Mouse (Mus musculus) T-helper 2 cell (primary cell): ENCODE data around the gene Pigu.

Experiments used
- in situ Hi-C: fragments of 300-600 bp; cut with MboI, MseI; formaldehyde crosslinking; loops from one replicate; pipeline ENCODE4 v1.15.1; 2025; ENCODE audit warnings: high pct_unique_total_duplicates

Pigu gene

GRCm38 (mm10) chr2:155236362-155236992, 120.8 kb downstream of the Pigu start, which contains the start of gene Dynlrb1:
TSS of gene Dynlrb1 (plus strand) at chr2:155236533.
- in situ Hi-C loops = loop anchor here (5.0 kb wide), 1 partner anchor 36 kb away; no protein-coding TSS in a partner anchor

- in situ Hi-C loops = loop anchor here (5.0 kb wide), 1 partner anchor 36 kb away; no protein-coding TSS in a partner anchor
These were observed 121.4 kb downstream of the Pigu start for GRCm38 (mm10) chr2:155235746-155236361.
